Mouse (Mus musculus) brain, embryonic 18.5 days (tissue): ENCODE data around the gene Gm37240.
A peak's percentile ranks its signal among the peaks of the same experiment; 100 is the strongest.

Source experiments
- DNase-seq: peaks from one replicate; pipeline ENCODE4 v3.0.0-alpha.2; 2012; ENCODE audit warnings: low read depth, low spot score

Gm37240 gene

GRCm38 (mm10) chr3:85052196-85052595, 835.1 kb downstream of the Gm37240 start:
- no peak for DNase-seq

GRCm38 (mm10) chr3:85048569-85048968, 838.7 kb downstream of the Gm37240 start:
- DNase-seq: no peak

- no peak for DNase-seq
Observed at GRCm38 (mm10) chr3:85043679-85044218, 843.6 kb downstream of the Gm37240 start.

GRCm38 (mm10) chr3:85042126-85042525, 845.2 kb downstream of the Gm37240 start:
- DNase-seq: no peak

- no peak for DNase-seq
Observed at GRCm38 (mm10) chr3:85029141-85029540, 858.2 kb downstream of the Gm37240 start.

GRCm38 (mm10) chr3:85024817-85025705, 862.3 kb downstream of the Gm37240 start:
- DNase-seq: no peak

- DNase-seq: no peak
Observed at GRCm38 (mm10) chr3:85024237-85024636, 863.1 kb downstream of the Gm37240 start.

GRCm38 (mm10) chr3:85022800-85023199, 864.5 kb downstream of the Gm37240 start:
- no peak for DNase-seq

- no peak for DNase-seq
Observed at GRCm38 (mm10) chr3:85021816-85022215, 865.5 kb downstream of the Gm37240 start.

- DNase-seq: no peak
Observed at GRCm38 (mm10) chr3:85020137-85020536, 867.2 kb downstream of the Gm37240 start.

- DNase-seq: peak; percentile 16
Observed at GRCm38 (mm10) chr3:85015667-85016066, 871.7 kb downstream of the Gm37240 start.

GRCm38 (mm10) chr3:85012889-85013288, 874.4 kb downstream of the Gm37240 start:
- DNase-seq: no peak

GRCm38 (mm10) chr3:85005257-85005656, 882.1 kb downstream of the Gm37240 start:
- DNase-seq: no peak

GRCm38 (mm10) chr3:84988880-84989279, 898.4 kb downstream of the Gm37240 start:
- DNase-seq: no peak

- no peak for DNase-seq
Observed at GRCm38 (mm10) chr3:84985121-84985625, 902.1 kb downstream of the Gm37240 start.

GRCm38 (mm10) chr3:84982688-84983087, 904.6 kb downstream of the Gm37240 start:
- no peak for DNase-seq

- DNase-seq: no peak
Observed at GRCm38 (mm10) chr3:84980158-84980557, 907.2 kb downstream of the Gm37240 start.

GRCm38 (mm10) chr3:84978676-84979075, 908.6 kb downstream of the Gm37240 start:
- no peak for DNase-seq

GRCm38 (mm10) chr3:84974193-84974592, 913.1 kb downstream of the Gm37240 start:
- no peak for DNase-seq

- no peak for DNase-seq
Observed at GRCm38 (mm10) chr3:84972881-84973280, 914.4 kb downstream of the Gm37240 start.

- DNase-seq: no peak
Observed at GRCm38 (mm10) chr3:84971561-84971960, 915.8 kb downstream of the Gm37240 start.

- DNase-seq: no peak
Observed at GRCm38 (mm10) chr3:84967364-84967763, 920.0 kb downstream of the Gm37240 start.

- no peak for DNase-seq
Observed at GRCm38 (mm10) chr3:84965156-84965555, 922.2 kb downstream of the Gm37240 start.
